Mouse (Mus musculus) hindbrain, postnatal 0 days (tissue): ENCODE results near the gene Fads2. TPM values are rescaled to one million over a fixed set of nuclear protein-coding genes. Genes with fewer than 3 reads are reported as not detected.

Experiments
- ATAC-seq: fragments of 200-750 bp; cut with Nextera tagmentation; 2 replicates; pipeline ENCODE4 v1.8.0; 2017; ENCODE audit warnings: mild to moderate bottlenecking, moderate TSS enrichment, moderate library complexity
- DNase-seq: peaks from one replicate; pipeline ENCODE4 v3.0.0-alpha.2; 2015; ENCODE audit warnings: low spot score
- H3K27ac ChIP-seq: fragments of 300-500 bp; sonication (generic); 2 replicates; pipeline ENCODE4 v1.5.1; 2014; ENCODE audit warnings: mild to moderate bottlenecking
- H3K27me3 ChIP-seq: fragments of 300-500 bp; sonication (generic); 2 replicates; pipeline ENCODE4 v1.6.1; 2014; ENCODE audit warnings: low read length, mixed read lengths; ENCODE audit not compliant: insufficient read depth
- H3K36me3 ChIP-seq: fragments of 300-500 bp; sonication (generic); 2 replicates; pipeline ENCODE4 v1.6.1; 2014; ENCODE audit warnings: low read length, mixed read lengths; ENCODE audit not compliant: insufficient read depth
- H3K4me1 ChIP-seq: fragments of 300-500 bp; sonication (generic); 2 replicates; pipeline ENCODE4 v1.6.1; 2014; ENCODE audit warnings: antibody characterized with exemption, low read length, mixed read lengths; ENCODE audit not compliant: insufficient read depth
- H3K4me2 ChIP-seq: fragments of 300-500 bp; sonication (generic); 2 replicates; pipeline ENCODE4 v1.6.1; 2014; ENCODE audit warnings: low read depth, mild to moderate bottlenecking, low read length, moderate library complexity, mixed read lengths
- H3K4me3 ChIP-seq: fragments of 300-500 bp; sonication (generic); 2 replicates; pipeline ENCODE4 v1.5.1; 2014; ENCODE audit warnings: low read length
- H3K9ac ChIP-seq: fragments of 300-500 bp; sonication (generic); replicated peaks from 2 replicates; pipeline ENCODE4 v1.6.1; 2014; ENCODE audit warnings: mild to moderate bottlenecking, low read length, moderate library complexity, mixed read lengths
- H3K9me3 ChIP-seq: fragments of 300-500 bp; sonication (generic); 2 replicates; pipeline ENCODE4 v1.6.1; 2016; ENCODE audit warnings: low read length, mixed read lengths
- CTCF ChIP-seq: IDR thresholded peaks from 2 replicates; pipeline ENCODE4 v1.5.1; 2016; ENCODE audit warnings: antibody characterized with exemption, control low read depth, low read depth
- WGBS: fragments of 180-500 bp; shearing (Covaris S2); extraction: QIAGEN DNeasy Blood & Tissue Kit; methylation state at CpG from one replicate; pipeline ENCODE4 v1.1.7; 2014; 5-methylcytosine and 5-hydroxymethylcytosine counted together
- polyA plus RNA-seq: library from polyadenylated mRNA; unstranded; fragments of >200 nt; fragmentation: Nextera tagmentation; extraction: Ambion mirVana; gene quantifications from 2 replicates; pipeline ENCODE4 v1.2.1, GENCODE M21; 2015
- total RNA-seq: library from RNA; depleted of rRNA; stranded (reverse); fragments of >200 nt; gene quantifications from 2 replicates; pipeline ENCODE4 v1.2.3, GENCODE M21; 2014

The Fads2 gene
- total and polyA plus RNA-seq, 2 experiments from 2014 or later, result 260 to 330 TPM

DNA sequence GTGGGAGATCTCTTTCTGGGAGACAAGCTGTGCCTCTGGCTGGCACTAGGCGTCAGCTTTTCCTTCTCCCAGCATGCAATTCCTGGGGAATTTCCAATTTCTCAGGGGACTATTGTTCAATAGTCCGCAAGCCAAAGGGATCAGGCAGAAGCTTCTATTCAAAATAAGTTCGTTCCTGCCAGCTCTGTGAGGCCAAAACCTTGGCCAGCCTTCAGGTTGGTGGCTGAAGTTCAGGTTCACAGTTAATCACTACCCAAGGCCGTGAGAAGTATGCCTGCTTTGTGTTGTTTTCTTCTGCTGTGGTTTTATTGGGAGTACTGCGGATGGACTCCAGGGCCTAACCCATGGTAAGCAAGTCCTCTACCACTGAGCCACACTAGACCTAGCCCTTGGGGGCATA, 30.4 kb downstream of the Fads2 start:
- Histone ChIP-seq H3K4me1 (no peaks in the 10 kb centered on the region), H3K27ac (peak overlapping the region; percentile 62), H3K9ac (no peak overlapping the region), H3K4me2 (no peak overlapping the region), H3K27me3 (no peaks in the 10 kb centered on the region), H3K4me3 (no peak overlapping the region), H3K9me3 (no peaks in the 10 kb centered on the region), H3K36me3 (peaks cover 64% of the 10 kb centered on the region)
- peak; percentile 64; the same call in 1 of the 2 replicates for ATAC-seq
- peak; percentile 21; the same call in 1 of the 2 replicates for TF ChIP-seq CTCF
- DNase-seq, result peak; percentile 75
- 46% methylated on average over 5 of the region's 5 CpGs for whole genome bisulfite sequencing

DNA sequence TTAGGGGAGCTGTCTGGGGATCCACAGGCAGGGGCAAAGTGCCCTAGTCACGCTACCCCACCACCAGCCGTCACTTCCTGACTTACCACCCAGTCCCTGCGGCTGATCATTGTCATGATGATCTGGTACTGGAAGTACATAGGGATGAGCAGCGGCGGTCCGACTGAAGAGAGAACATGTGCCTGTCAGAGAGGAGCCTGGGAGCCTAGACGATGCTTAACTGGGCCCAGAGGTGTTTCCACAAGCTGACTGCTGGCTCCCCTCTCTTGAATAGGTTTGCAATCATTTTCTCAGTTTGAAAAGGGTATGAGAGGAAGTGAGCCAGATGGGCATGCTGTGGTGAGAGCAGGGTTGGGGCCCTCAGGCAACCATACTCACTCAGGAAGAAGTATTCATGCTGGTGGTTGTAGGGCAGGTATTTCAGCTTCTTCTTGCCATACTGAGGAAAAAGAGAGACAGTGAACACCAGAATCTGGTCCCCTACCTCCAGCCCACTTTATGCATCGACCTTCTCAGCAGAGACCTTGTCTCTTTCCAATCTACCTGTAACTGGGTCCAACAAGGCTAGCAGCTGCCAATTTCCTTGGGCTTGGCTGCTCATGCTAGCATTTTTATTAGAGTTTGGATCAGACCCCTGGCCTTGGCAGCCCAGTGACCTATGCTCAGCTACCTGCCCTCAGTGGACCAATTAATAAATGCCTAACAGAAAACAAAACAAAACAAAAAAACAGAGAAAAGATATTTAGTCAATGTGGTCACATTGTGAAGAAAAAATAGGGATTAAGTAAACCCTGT, 31.2 kb downstream of the Fads2 start:
- no peak overlapping the region for H3K4me3 ChIP-seq
- ATAC-seq, result no peak
- H3K4me2 ChIP-seq, result no peak overlapping the region
- no peaks in the 10 kb centered on the region for H3K27me3 ChIP-seq
- peaks cover 66% of the 10 kb centered on the region for H3K36me3 ChIP-seq
- WGBS, result 80% methylated on average over 8 of the region's 8 CpGs
- no peak for TF ChIP-seq CTCF
- DNase-seq, result no peak
- H3K9ac ChIP-seq, result no peak overlapping the region
- H3K9me3 ChIP-seq, result no peaks in the 10 kb centered on the region
- no peaks in the 10 kb centered on the region for H3K4me1 ChIP-seq
- H3K27ac ChIP-seq, result peak overlapping the region; percentile 46; the same call in 1 of the 2 replicates

DNA sequence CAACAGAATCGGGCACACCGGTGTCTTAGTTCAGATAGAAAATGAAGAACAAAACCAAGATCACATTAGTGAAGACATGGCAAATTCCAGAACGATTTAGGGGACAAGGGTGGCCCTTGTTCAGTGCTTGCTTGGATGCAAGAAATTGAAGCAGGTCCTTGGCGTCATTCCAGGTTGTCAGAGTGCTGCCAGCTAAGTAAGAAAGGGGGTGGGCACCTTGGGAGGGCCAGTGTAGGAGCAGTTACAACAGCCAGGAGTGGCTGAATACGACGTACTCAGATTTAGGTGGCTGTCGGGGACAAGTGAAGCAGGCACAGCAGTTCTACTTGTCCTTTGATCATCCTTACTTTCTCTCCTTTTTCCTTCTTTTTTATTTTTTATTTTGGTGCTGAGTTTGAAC, 33.8 kb downstream of the Fads2 start:
- H3K27me3 ChIP-seq, result no peaks in the 10 kb centered on the region
- WGBS, result 48% methylated on average over 7 of the region's 7 CpGs
- no peak for ATAC-seq
- peak; percentile 73 for DNase-seq
- no peak overlapping the region for H3K4me2 ChIP-seq
- H3K4me1 ChIP-seq, result no peaks in the 10 kb centered on the region
- peaks cover 63% of the 10 kb centered on the region for H3K36me3 ChIP-seq
- no peak for TF ChIP-seq CTCF
- H3K9ac ChIP-seq, result no peak overlapping the region
- no peaks in the 10 kb centered on the region for H3K9me3 ChIP-seq
- no peak overlapping the region for H3K4me3 ChIP-seq
- peak overlapping the region; percentile 2; the same call in 1 of the 2 replicates for H3K27ac ChIP-seq

DNA sequence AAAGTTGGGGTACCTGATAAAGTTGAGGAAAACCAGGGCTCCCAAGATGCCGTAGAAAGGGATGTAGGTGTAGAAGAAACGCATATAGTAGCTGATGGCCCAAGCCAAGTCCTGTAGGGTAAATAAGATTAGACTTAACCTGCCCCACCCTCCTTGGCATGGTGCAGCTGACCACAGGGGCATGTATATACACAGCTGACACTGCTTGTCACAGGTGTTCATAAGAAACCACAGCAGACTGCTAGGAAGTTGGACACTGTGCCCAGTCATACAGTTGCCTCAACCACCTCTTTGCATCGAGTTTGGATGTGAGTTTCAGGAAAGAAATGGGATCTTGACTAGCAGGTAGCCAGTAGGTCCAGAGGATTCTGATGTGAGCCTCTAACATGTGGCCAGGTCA, 35.0 kb downstream of the Fads2 start:
- no peaks in the 10 kb centered on the region for H3K27me3 ChIP-seq
- H3K4me2 ChIP-seq, result no peak overlapping the region
- 90% methylated on average over 3 of the region's 3 CpGs for WGBS
- DNase-seq (no peak), ATAC-seq (no peak)
- no peak for TF ChIP-seq CTCF
- H3K36me3 ChIP-seq, result peaks cover 68% of the 10 kb centered on the region
- no peaks in the 10 kb centered on the region for H3K9me3 ChIP-seq
- no peaks in the 10 kb centered on the region for H3K4me1 ChIP-seq
- H3K9ac ChIP-seq, result no peak overlapping the region
- H3K4me3 ChIP-seq, result no peak overlapping the region
- H3K27ac ChIP-seq, result no peak overlapping the region

DNA sequence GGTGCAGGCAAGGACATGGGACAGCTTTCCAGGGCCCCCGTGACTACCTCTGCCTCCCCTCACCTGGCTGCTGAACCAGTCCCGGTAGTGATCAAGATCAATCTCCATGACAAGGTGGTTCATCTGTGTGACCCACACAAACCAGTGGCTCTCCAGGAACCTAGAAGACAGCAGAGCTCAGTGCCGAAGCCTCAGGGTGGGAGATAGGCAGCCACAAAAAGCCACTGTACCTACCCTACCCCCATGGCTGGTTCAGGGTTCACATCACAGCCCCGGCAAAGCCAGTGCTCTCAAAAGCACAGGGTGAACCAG, 35.4 kb downstream of the Fads2 start:
- Histone ChIP-seq H3K4me1 (no peaks in the 10 kb centered on the region), H3K27me3 (no peaks in the 10 kb centered on the region), H3K9ac (no peak overlapping the region), H3K4me3 (no peak overlapping the region), H3K36me3 (peaks cover 68% of the 10 kb centered on the region), H3K9me3 (no peaks in the 10 kb centered on the region), H3K4me2 (no peak overlapping the region), H3K27ac (no peak overlapping the region)
- ATAC-seq, result no peak
- WGBS, result 93% methylated on average over 4 of the region's 4 CpGs
- no peak for DNase-seq
- TF ChIP-seq CTCF, result no peak

DNA sequence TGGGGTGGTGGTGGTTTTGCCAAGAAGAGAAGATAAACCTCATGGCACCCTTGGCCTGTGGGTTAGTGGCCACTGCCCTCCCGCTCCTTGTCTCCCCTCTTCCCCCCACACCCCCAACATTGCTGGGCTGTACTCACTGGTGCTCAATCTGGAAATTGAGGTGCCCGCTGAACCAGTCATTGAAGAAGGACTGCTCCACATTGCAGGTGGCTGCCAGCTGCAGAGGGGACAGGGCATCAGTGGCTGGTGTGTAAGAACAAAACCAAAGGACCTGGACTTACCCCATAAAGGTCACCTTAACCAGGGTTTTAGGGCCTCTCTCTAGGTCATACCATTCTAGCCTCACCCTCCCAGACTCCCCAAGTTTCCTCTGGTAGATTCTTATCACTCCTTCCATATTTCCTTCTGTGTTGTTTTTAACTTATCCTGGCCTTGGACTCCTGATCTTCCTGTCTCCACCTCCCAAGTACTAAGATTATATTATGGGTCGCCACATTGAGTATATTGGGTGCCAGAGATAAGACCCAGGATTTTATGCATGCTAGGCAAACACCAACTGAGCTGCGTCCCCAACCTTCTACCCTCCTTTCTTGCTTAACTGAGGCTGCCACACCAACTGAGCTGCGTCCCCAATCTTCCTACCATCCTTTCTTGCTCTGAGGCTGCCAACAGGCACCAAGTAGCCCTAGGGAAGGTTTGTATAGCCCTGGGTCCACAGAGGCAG, 35.9 kb downstream of the Fads2 start:
- DNase-seq, result no peak
- WGBS, result 94% methylated on average over 5 of the region's 5 CpGs
- Histone ChIP-seq H3K9me3 (no peaks in the 10 kb centered on the region), H3K4me2 (no peak overlapping the region), H3K9ac (no peak overlapping the region), H3K36me3 (peaks cover 67% of the 10 kb centered on the region), H3K4me1 (no peaks in the 10 kb centered on the region), H3K27ac (no peak overlapping the region), H3K27me3 (no peaks in the 10 kb centered on the region), H3K4me3 (no peak overlapping the region)
- no peak for ATAC-seq
- no peak for TF ChIP-seq CTCF
